Mouse (Mus musculus) forebrain, embryonic 16.5 days (tissue): ENCODE data around the gene Churc1. TPM values are rescaled to one million over a fixed set of nuclear protein-coding genes. Genes with fewer than 3 reads are reported as not detected.

Experiments
- ATAC-seq: fragments of 200-750 bp; cut with Nextera tagmentation; 2 replicates; pipeline ENCODE4 v1.8.0; 2017; ENCODE audit warnings: mild to moderate bottlenecking, moderate library complexity
- H3K27ac ChIP-seq: fragments of 300-500 bp; sonication (generic); 2 replicates; pipeline ENCODE4 v1.5.1; 2014; ENCODE audit warnings: low read length, control low read depth
- H3K27me3 ChIP-seq: fragments of 300-500 bp; sonication (generic); replicated peaks from 2 replicates; pipeline ENCODE4 v1.6.1; 2014; ENCODE audit warnings: low read length; ENCODE audit not compliant: control insufficient read depth, insufficient read depth
- H3K36me3 ChIP-seq: fragments of 300-500 bp; sonication (generic); 2 replicates; pipeline ENCODE4 v1.6.1; 2014; ENCODE audit not compliant: control insufficient read depth, insufficient read depth
- H3K4me1 ChIP-seq: fragments of 300-500 bp; sonication (generic); replicated peaks from 2 replicates; pipeline ENCODE4 v1.6.1; 2014; ENCODE audit warnings: low read length; ENCODE audit not compliant: control insufficient read depth, insufficient read depth
- H3K4me2 ChIP-seq: fragments of 300-500 bp; sonication (generic); 2 replicates; pipeline ENCODE4 v1.6.1; 2014; ENCODE audit warnings: mild to moderate bottlenecking, low read length, control low read depth
- H3K4me3 ChIP-seq: fragments of 300-500 bp; sonication (generic); replicated peaks from 2 replicates; pipeline ENCODE4 v1.5.1; 2014; ENCODE audit warnings: mild to moderate bottlenecking, low read length, control low read depth
- H3K9ac ChIP-seq: fragments of 300-500 bp; sonication (generic); replicated peaks from 2 replicates; pipeline ENCODE4 v1.6.1; 2014; ENCODE audit warnings: low read depth, low read length, control low read depth
- H3K9me3 ChIP-seq: fragments of 300-500 bp; sonication (generic); 2 replicates; pipeline ENCODE4 v1.6.1; 2016; ENCODE audit warnings: low read length; ENCODE audit not compliant: control insufficient read depth
- WGBS: fragments of 180-500 bp; shearing (Covaris S2); extraction: QIAGEN DNeasy Blood & Tissue Kit; methylation state at CpG from one replicate; pipeline ENCODE4 v1.1.7; 2014; 5-methylcytosine and 5-hydroxymethylcytosine counted together
- polyA plus RNA-seq: library from polyadenylated mRNA; unstranded; fragments of >200 nt; fragmentation: Nextera tagmentation; extraction: Ambion mirVana; gene quantifications from 2 replicates; pipeline ENCODE4 v1.2.1, GENCODE M21; 2015

Churc1 gene
- polyA plus RNA-seq, 1 experiment from 2014 or later: 129 TPM

DNA sequence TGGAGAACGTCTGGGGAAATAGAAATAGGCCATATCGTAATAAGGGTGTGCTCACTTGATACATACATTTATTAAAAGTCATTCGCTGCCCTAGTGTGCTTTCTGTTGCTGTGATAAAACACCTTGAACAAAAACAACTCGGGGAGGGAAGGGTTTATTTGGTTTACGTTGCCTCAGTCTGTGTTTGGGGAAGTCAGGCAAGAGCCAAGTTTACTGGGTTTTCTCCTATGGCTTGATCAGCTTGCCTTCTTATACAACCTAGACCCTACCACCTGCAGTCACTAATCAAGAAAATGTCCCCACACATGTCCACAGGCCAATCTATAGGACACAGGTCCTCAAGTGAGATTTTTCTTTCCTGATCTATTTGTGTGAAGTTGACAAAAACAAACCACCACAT lies 6.2 kb downstream of the Churc1 start:
- ATAC-seq: no peak
- Histone ChIP-seq H3K27me3 (no peaks in the 10 kb centered on the region), H3K9ac (no peak overlapping the region), H3K36me3 (no peaks in the 10 kb centered on the region), H3K4me3 (no peak overlapping the region), H3K9me3 (no peaks in the 10 kb centered on the region), H3K4me1 (no peaks in the 10 kb centered on the region; the same call in 1 of the 2 replicates), H3K27ac (no peak overlapping the region), H3K4me2 (no peak overlapping the region)
- 96% methylated on average over 5 of the region's 5 CpGs for WGBS

DNA sequence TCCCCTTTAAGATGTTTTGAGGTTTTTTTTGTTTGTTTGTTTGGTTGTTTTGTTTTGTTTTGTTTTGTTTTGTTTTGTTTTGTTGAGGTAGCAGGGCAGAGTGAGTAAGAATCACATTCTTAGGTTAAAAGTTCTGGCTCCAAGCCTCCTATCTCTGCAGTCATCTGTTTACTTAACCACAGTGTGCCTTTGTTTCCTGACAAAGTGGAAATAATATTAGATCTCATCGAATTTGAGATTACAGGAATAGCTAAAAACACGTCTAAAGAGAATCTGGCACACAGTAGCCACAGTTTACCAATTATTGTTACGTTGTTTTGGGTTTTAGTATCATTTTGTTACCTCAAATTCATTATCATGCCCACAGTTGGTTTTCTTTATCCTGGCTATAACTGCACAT lies 9.3 kb downstream of the Churc1 start:
- no peak for ATAC-seq
- WGBS: 86% methylated on average over 3 of the region's 3 CpGs
- Histone ChIP-seq H3K4me1 (no peaks in the 10 kb centered on the region), H3K36me3 (peaks cover 4% of the 10 kb centered on the region; the same call in 1 of the 2 replicates), H3K4me3 (no peak overlapping the region), H3K9ac (no peak overlapping the region), H3K9me3 (no peaks in the 10 kb centered on the region), H3K27me3 (no peaks in the 10 kb centered on the region), H3K27ac (no peak overlapping the region), H3K4me2 (no peak overlapping the region)

- Histone ChIP-seq H3K27ac (no peak overlapping the region), H3K27me3 (no peaks in the 10 kb centered on the region), H3K9me3 (no peaks in the 10 kb centered on the region), H3K4me2 (no peak overlapping the region), H3K36me3 (peaks cover 4% of the 10 kb centered on the region; the same call in 1 of the 2 replicates), H3K4me3 (no peak overlapping the region), H3K4me1 (no peaks in the 10 kb centered on the region), H3K9ac (no peak overlapping the region)
- 70% methylated on average over 4 of the region's 4 CpGs for WGBS
- no peak for ATAC-seq
Measured at GRCm38 (mm10) chr12:76775132-76775531, 9.8 kb downstream of the Churc1 start.

- ATAC-seq: no peak
- Histone ChIP-seq H3K9me3 (no peaks in the 10 kb centered on the region), H3K36me3 (peaks cover 4% of the 10 kb centered on the region; the same call in 1 of the 2 replicates), H3K4me1 (peaks cover 3% of the 10 kb centered on the region; the same call in 1 of the 2 replicates), H3K4me3 (no peak overlapping the region), H3K4me2 (no peak overlapping the region), H3K9ac (no peak overlapping the region), H3K27me3 (no peaks in the 10 kb centered on the region), H3K27ac (no peak overlapping the region)
- 94% methylated on average over 5 of the region's 5 CpGs for WGBS
Measured at GRCm38 (mm10) chr12:76776898-76777297, 11.6 kb downstream of the Churc1 start.

DNA sequence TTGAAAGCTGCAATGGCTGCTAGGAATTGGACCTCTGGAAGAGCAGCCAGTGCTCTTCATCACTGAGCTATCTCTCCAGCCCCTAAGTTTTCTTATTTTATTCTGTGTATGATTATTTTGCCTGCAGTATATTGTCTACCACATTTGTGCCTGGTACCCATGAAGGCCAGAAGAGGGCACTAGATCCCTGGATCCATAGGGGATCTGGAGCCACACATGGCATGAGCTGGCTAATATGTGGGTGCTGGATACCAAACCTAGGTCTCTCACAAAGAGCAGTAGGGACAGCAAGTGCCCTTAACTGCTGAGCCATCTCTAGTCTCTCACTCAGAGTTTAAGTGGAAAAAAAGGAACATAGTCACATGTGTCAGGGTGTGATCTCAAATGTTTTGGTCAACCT lies 12.5 kb downstream of the Churc1 start:
- no peak for ATAC-seq
- H3K36me3 ChIP-seq: peaks cover 4% of the 10 kb centered on the region; the same call in 1 of the 2 replicates
- no peak overlapping the region for H3K4me2 ChIP-seq
- H3K9me3 ChIP-seq: no peaks in the 10 kb centered on the region
- H3K4me3 ChIP-seq: no peak overlapping the region
- no peak overlapping the region for H3K27ac ChIP-seq
- peaks cover 3% of the 10 kb centered on the region; the same call in 1 of the 2 replicates for H3K4me1 ChIP-seq
- no peak overlapping the region for H3K9ac ChIP-seq
- H3K27me3 ChIP-seq: no peaks in the 10 kb centered on the region

DNA sequence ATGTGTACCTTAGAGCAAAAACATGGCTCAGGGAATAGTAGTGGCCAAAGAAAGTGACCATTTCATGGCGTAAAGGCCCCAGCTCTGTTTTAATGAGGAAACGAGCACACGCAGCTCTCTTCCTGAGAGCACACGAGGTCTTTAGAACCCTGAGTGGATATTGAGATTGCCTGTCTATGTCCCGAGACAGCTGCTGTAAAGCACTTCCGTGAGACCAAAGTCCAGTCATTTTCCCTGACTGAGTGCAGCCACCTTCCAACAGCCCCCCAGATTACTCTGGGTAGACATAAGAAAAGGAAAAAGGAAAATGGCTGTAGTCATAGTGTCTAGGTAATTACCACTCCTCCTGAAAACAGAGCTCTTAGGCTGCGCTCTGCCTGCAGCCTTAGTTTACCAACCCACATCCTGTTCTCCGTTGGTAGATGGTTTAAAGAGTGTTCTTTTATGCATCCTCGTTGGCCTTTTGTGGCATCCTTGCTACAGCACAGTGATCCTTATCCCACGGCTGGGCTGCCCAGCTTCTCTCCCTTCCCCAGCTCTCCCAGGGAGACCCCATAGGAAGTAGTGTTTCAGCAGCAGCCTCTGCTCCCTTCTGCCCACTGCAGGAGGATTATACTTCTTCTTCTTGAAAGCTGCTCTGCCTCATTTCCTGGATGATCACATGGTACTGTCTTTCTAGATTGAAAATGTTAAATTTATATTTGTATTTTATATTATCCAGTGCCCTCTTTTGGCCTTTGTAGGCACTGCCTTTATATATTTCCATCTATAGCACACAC lies 13.2 kb downstream of the Churc1 start:
- Histone ChIP-seq H3K9ac (no peak overlapping the region), H3K9me3 (no peaks in the 10 kb centered on the region), H3K4me2 (no peak overlapping the region), H3K4me1 (peaks cover 3% of the 10 kb centered on the region; the same call in 1 of the 2 replicates), H3K27ac (no peak overlapping the region), H3K36me3 (peaks cover 4% of the 10 kb centered on the region; the same call in 1 of the 2 replicates), H3K4me3 (no peak overlapping the region), H3K27me3 (no peaks in the 10 kb centered on the region)
- WGBS: 82% methylated on average over 10 of the region's 10 CpGs
- no peak for ATAC-seq

DNA sequence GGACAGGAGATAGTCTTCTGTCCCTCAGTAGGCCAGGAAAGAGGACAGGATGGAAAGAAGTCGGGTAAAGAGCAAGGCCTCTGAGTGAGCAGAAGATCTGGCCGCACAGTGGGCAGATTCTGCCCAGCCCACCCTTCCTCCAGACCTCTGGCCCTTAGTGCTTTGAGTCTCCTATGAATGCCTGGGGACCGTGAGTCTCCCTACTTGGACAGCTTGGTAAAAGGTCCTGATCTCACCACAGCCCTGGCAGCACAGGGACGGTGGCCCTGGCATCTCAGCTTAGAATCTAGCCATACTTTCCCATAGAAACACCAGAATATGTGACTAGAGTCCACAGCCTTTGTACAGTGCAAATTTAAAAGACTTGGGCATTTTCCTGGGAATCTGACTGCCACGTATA lies 14.6 kb downstream of the Churc1 start:
- ATAC-seq: no peak
- 83% methylated on average over 5 of the region's 5 CpGs for WGBS
- Histone ChIP-seq H3K9ac (no peak overlapping the region), H3K4me2 (no peak overlapping the region), H3K9me3 (no peaks in the 10 kb centered on the region), H3K27me3 (no peaks in the 10 kb centered on the region), H3K27ac (no peak overlapping the region), H3K36me3 (peaks cover 4% of the 10 kb centered on the region; the same call in 1 of the 2 replicates), H3K4me3 (no peak overlapping the region), H3K4me1 (peaks cover 3% of the 10 kb centered on the region; the same call in 1 of the 2 replicates)

DNA sequence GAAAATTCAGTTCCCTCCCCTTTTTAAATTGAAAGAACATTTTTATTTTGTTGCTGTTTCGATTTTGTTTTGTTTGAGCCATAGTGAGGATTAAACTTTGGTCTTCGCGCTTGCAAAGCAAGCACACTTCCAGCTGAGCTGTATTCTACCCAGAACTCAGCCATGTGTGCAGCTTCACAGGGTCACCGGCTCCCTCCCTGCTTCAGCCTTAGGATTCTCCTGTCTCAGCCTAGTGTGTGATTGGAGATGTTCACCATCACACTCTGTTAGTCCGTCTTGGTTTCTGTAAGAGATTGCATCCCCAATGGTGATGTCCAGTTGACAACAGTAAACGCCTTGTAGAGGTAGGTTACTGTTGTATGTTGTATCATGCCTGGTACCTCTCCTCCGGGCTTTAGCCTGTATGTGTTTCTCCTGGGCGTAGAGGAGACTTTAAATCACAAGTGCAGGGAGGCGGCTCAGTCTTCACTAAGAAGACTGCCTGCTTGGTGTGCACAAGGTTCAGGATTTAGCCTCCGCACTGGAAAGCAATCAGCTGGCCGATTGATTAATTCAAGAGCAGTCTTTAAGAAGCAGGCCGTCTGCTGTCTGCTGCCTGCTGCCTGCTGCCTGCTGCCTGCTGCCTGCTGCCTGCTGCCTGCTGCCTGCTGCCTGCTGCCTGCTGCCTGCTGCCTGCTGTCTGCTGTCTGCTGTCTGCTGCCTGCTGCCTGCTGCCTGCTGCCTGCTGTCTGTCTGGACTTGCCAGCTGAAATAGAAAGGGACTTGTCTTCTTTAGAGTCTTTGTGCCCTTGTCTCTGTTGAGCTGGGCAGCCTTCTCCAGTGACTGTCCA lies 15.5 kb downstream of the Churc1 start:
- Histone ChIP-seq H3K27me3 (no peaks in the 10 kb centered on the region), H3K9me3 (no peaks in the 10 kb centered on the region), H3K36me3 (peaks cover 4% of the 10 kb centered on the region; the same call in 1 of the 2 replicates), H3K4me1 (peaks cover 3% of the 10 kb centered on the region; the same call in 1 of the 2 replicates), H3K4me3 (no peak overlapping the region), H3K4me2 (no peak overlapping the region), H3K9ac (no peak overlapping the region), H3K27ac (peak overlapping the region; percentile 67)
- 64% methylated on average over 12 of the region's 12 CpGs for WGBS
- peak; percentile 81 for ATAC-seq

DNA sequence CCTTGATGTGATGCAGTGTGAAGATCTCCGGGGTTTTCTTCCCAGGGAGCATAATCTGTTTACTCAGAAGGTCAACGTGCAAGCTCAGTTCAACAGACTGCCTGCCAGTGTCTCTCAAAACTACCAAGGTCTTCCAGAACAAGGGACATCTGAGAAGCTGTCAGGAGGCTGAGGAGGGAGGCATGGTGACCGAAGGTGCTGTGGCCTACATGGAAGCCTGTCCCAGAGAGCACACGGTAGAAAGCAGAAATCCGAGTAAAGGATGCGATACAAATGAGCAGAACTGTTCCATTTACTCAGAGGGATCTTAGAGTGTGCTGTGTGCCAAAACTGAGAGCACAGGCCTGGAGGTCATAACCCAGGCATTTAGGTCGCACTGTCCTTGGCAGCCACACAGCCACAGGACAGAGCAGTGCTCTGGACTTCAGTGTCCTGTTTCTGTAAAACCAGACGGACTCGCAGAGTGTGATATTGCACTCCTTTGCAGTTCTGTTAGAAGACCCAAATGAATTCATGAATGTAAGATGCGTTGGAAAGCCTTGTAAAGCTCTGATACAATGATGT lies 18.8 kb downstream of the Churc1 start:
- Histone ChIP-seq H3K4me2 (no peak overlapping the region), H3K9ac (no peak overlapping the region), H3K4me3 (no peak overlapping the region), H3K36me3 (no peaks in the 10 kb centered on the region), H3K27ac (no peak overlapping the region), H3K4me1 (peaks cover 3% of the 10 kb centered on the region; the same call in 1 of the 2 replicates), H3K9me3 (no peaks in the 10 kb centered on the region), H3K27me3 (no peaks in the 10 kb centered on the region)
- ATAC-seq: no peak
- 71% methylated on average over 10 of the region's 10 CpGs for WGBS
